Mouse (Mus musculus) cerebellum, adult 11 months (tissue): Measurements from ENCODE around the gene Lrrc8c.

Source experiments
- DNase-seq: peaks from one replicate; pipeline ENCODE4 v3.0.0; 2022

The Lrrc8c gene

DNA sequence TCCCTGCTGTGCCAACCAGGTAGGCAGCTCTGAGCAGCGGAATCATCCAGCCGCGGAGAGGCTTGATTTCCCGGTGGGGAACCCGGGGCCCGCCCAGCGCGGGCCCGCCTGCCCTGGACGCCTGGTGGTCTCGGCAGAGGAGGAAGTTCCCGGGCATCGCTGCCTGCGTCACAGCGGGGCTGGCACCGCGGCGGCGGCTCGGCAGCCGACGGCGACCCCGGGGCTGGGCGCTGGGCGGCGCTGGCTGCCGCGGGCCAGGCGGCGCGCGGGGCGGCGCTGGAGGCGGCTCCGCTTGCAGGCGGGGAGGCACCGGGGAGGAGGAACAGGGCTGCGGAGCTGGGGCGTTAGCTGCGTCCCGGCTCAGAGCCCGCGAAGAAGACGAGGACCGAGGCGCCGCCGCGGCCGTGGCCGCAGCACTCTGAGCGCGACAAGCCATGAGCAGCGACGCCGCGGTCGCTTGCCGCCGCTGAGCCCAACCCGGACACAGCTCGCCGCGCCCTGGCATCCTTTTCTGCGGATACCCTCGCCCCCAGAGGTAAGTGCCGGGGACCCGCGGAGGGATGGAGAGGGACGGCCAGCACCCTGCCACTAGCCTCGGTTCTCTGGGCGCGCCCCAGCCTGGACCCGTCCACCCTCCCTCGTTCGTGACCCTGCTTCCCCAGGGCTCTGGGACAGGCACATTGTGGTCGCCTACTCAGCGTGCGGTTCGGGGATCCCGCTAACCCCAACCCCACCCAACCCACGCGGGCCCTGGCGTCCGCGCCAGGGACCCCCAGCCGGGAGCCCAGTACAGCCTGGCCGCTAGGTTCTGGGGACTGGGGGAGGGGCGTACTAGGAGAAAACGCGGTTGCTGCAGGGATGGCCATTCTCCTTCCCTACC, at the start of gene Lrrc8c:
Gene Lrrc8c (plus strand): TSS at position 293 of the 880 bp plus-strand sequence.
- DNase-seq, result peak; percentile 51

DNA sequence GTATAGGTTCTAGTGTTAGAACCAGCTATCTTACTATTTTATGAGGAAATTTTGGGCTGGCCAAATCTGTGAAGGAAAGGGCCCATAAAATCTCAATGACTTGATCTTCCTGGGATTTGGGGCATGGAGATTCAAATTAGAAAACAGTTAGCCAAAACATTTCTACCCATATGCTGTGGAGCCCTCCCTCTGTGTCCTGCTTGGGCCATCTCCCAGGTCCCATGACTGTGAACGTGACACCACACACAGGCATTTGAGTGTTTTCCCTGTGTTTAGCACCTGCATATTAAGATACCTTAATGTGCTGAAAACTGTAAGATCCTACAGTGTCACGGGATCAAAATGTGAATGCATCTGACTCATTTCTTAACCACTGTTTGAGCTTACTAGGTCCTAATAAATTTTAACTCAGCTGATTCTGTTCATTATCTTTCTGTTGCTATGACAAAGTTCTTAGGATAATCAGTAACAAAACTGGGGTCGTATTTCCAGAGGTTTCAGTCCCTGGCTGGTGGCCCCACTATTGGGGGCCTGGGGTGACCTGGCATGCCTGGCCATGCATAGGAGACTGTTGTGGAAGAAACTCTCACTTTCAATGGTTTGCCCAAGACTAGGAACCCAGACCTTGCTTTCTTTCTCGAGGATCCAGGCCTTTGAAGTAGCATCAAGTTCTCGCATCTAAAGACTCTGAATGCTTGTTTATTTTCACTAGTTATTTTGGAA, 46.0 kb upstream of the Lrrc8c start:
- no peak for DNase-seq

DNA sequence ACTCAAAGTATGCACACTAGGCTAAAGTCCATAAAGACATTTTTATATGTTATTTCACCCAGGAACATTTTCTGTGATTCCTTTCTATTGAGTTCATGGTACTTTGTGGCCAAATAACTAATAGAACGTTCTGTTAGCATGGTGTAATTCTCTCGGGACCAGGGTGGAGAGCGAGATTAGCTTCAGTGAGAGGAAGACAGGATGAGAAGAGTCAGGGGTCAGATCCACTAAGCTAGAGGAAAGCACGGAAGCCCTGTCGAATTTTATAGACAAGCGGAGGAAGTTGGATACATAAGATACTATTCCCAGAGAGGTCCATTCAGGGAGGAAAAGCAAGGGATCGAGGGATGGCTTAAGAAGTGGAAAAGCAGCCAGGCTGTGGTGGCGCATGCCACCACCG, 41.7 kb upstream of the Lrrc8c start:
- DNase-seq, result no peak

DNA sequence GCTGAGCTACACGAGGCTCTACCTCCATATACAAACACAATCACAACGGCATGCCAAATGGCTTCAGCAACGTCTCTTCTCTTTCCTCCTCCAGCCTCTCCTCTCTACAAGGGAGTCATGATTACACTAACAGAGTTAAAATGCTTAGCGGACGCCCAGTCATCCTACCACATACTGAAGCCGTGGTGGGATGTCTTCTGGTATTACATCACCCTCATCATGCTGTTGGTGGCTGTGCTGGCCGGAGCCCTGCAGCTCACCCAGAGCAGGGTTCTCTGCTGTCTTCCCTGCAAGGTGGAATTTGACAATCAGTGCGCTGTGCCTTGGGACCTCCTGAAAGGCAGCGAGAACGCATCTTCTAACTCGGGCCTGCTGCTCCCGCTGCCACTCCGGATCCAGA, 39.5 kb upstream of the Lrrc8c start:
- no peak for DNase-seq

DNA sequence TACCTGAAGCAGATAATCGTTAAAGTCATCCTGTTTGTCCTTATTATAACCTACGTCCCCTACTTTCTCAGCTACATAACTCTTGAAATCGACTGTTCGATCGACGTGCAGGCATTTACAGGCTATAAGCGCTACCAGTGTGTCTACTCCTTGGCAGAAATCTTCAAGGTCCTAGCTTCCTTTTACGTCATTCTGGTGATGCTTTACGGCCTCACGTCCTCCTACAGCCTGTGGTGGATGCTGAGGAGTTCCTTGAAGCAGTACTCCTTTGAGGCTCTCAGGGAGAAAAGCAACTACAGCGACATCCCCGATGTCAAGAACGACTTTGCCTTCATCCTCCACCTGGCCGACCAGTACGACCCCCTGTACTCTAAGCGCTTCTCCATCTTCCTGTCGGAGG, 38.6 kb upstream of the Lrrc8c start:
- no peak for DNase-seq

DNA sequence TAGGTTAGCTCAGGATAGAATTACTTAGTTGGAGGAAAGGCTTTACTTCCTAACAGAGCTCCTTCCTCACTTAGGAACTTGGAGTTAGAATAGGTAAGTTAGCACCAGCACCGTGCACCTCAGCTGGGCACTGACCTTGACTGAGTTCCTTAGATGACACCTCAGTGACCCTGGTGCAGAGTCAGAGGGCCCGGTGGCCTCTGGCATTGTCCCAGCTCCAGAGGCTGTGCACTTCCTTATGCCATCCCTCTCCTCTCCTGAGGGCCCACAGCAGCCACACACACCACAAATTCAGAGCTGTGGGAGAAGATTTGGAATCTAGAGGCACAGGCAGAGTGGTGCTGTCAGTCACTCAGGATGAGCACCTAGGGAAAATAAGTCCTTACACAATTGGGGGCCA, 35.6 kb upstream of the Lrrc8c start:
- DNase-seq, result no peak

DNA sequence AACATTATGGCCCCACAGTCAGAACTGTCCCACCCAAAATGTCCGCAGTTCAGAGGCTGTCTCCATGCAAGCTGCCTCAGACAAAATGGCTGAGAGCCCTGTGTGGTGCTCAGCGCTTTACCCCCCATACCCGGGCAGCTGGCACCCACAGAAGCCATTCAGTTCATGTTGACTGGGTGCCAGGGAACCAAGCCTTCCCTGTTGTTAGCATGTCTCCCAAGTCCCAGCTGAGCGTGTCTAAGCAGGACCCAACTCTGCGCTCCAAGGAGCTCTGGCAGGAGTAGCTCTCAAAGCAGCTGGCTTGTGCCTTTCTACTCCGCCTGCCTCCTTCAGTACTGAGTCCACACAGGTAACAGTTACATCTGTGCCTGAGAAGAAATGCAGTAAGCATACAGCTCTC, 34.9 kb upstream of the Lrrc8c start:
- DNase-seq, result no peak

DNA sequence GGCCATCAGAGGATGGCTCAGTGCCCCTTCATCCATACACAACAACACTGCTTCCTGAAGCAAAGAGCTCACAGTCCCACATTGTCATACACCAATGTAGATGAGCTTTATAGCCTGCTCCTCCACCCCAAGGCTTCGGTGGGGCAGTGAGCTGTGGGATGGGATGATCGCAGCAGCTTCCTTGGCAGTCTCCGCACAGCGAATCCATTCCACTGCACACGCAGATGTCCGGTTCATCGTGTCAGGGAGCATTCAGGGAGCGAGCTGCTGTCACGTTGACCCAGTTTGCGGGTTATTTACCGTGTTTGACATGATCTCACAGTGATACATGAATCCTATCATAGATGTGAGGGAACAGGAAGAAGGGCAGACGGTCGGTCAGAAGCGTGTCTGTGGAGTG, 34.3 kb upstream of the Lrrc8c start:
- no peak for DNase-seq

DNA sequence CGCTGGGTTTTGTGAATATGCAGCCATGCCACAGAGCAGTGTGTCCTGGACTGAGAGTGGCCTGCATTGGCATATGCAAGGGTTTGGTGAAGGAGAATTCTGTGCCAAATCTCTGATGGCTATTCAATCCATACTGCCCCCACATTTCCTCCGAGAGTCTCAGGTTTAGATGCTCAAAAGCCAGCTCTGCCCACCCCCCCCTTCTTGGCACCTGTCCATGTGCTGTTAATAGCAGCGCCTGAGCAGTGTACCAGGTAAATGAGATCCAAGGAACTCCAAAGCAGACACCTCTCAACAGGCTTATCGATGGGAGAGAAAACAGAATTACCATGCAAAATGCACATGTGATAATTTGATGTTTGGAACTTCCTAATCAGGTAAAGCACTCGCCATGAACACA, 29.0 kb upstream of the Lrrc8c start:
- no peak for DNase-seq

DNA sequence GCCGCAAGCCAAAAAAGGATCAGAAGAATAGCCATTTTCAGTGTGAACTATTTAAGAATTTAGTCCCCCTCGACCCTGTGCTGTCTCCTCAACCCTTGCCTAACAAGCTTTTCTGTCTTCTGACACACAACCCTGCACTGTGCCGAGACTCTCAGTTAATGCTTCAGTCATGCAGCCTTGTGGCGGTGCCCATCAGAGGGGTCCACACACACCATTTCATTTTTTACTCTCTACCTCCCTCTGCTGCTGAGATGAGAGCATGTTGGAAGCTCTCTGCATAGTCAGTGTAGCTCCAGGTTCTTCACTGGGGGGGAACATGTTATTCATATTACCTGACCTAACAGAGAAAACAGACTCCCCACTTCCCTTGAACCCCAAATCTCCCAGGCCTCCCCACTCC, 27.8 kb upstream of the Lrrc8c start:
- no peak for DNase-seq

DNA sequence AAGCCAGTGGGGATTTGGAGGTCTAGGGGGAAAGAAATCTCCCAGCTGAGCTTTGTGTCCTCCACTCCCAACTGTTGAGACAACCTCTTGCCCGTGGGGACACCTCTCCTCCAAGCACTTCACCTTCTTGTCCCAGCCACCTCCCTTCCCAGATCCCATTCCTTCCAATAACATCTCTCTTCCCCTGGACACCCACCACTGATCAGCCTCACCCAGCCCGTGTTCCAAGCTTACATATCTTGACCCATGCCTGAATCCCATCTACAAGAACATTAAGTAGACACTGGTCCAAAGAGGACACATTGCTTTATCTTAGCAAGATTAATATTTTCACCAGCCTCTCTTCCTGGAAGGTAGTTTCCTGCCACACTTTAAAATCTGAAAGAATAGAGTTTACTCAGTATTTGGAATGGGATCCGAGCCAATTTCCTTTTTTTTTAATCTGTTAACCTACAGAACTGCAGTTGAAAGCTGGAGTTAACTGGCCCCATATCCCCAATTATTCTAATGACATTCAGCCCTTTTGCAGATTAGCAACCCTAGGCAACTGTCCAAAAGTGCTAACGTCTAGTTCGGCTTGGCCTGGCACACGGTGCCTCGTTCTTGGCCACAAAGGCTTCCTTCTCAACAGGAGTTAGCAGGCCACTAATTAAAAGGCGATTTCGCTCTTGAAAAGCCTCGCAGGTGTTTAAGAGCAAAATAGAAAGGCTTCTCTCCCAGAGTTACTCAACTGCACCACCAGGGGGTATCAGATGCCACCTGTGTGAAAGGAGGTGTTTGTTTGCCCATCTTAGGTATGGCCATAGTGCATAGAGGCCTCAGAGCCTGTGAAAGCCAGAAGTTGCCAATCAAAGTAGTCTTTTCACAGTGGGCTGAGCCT, 26.6 kb upstream of the Lrrc8c start:
- DNase-seq, result peak; percentile 36

DNA sequence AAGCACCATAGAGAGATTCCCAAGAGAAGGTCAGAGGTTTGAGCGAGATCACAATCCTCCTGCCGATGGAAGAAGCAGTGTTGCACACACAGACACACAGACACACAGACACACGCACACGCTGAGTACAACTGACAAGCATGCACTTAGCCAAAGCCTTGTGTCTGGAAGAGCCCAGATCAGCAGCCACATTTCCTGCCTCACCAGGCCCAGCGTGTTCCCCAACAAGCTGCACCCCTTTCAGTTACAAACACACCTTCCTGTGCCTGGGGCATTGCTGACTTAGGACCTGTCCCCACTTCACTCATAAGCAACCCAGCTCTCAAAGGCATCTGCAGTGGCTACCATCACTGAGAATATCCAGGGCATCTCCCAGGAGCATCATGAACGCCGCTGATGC, 25.8 kb upstream of the Lrrc8c start:
- DNase-seq, result no peak

DNA sequence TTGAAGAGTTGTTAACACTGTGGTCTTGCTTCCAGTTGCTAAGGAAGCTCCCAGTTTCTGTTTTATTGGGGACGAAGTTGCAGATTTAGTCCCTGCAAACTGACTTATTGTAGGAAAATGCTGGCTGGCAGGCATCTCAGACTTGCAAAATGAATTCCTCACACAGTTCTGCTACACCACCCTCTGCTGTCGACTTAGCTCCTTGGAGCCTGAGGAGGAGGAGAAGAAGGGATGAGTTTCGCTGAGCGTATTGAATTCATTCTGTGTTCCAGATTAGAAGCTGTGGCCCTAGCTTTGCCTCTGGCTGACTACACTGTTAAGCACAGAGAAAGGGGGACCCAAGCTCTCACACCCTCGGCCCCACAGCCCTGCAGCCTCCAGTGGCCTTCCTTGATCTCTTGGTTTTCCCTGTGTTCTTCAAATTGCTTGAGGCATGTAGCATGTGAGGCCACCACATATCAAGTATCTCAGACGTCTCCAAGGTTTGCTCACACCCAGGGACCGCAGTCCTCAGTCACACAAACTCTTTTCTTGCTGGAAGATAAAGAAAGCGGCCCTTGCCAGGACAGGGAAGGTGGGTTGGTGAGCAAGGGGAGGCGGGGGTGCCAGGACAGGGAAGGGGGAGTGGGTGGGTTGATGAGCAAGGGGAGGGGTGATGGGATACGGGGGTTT, 24.8 kb upstream of the Lrrc8c start:
- no peak for DNase-seq

DNA sequence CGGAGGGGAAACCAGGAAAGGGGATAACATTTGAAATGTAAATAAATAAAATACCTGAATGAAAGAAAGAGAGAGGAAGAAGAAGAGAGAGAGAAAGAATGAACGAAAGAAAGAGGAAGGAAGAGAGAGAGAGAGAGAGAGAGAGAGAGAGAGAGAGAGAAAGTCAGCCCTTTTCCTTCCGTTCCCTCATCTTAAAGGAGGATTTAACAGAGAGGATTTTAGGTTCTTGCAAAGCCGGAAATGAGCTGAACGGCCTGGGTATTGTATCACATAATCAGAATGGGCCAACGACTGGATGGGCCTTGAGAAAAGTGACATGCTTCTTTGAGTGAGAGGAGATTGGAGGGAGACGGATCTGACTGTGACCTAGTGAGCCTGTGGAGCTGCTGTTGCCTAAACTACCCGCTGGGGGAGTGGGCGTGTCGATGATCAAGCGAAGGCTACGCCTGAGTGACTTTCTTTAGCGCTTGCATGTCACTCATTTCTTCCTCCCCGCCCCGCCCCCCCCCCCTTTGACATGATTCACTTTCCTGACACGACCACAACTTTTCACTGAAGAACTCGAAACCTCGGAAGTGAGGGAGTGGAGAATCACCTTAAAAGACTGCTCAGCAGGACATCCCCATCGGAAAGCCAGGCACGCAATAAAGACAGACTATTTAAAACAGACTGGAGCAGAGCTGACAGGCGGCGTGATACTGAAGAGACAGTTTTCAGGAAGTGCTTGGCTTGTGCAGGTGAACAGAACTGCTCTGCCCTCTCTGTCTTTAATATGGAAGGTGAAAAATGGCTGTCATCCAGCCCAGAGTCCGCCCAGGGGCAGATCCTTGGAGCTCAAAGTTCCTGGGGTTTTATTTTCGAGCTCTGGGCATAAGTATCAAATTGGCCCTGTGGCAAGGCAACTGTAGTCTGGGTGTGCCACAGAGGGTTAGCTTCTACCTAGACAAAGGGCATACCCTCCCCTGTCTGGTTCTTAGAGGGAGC, 24.0 kb upstream of the Lrrc8c start:
- DNase-seq, result no peak

DNA sequence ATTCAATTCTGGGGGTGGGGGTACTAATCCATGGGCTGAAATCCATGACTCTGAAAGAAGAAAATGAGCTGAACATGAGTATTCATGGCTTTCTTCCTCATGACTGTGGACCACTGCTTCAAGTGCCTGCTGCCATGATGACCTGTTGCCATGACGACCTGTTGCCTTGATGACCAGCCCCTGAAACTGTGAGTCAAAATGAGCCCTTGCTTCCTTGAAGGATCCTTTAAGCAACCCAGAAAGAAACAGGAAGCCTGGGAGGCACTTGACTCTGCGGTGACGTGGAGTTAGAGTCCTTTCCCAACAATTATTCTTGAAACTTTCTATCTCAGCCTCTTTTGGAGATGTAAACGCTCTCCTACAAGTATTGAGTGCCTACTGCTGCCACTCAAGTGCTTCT, 23.1 kb upstream of the Lrrc8c start:
- DNase-seq, result no peak

DNA sequence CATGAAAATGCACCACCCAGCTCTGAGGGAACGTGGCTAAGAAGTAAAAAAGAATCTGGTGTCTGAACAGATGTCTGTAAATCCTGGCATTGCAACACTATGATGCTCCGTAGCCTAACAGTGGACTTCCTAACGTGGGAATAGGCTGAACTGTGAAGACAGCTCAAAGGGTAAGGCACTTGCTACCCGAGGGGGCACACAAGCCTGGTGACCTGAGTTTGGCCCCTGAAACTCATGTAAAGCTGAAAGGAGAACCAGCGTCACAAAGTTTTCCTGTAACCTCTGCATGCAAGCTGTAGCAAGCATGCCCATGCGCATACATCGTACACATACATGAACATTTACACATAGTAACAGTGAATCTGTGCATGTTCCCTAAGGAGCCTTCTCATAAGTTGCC, 22.6 kb upstream of the Lrrc8c start:
- no peak for DNase-seq

DNA sequence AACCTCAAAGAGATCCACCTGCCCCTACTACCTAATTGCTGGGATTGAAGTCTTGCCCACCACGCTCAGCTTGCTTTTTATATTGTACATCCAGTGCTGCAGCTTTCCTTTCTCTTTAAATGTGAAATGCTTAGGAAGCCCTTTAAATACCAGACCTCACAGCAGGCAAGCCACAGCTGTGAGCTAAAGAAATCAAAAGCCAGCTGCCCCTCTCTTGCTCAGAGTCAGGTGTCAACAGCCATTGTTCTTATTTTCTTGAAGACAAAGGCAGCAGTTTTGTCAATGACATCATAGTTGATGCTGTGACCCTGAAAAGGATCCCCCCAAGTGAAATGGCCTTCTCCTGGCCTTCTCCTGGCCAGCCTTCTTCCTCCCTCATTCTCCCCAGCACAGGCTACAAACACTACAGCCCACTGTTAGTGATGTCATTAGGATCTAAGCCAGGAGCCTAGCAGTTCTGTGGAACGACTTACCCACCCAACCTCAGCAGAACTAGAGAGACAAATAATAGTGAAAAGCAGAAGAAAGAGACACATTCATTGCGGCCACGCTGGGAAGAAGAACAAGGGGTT, 20.7 kb upstream of the Lrrc8c start:
- no peak for DNase-seq

DNA sequence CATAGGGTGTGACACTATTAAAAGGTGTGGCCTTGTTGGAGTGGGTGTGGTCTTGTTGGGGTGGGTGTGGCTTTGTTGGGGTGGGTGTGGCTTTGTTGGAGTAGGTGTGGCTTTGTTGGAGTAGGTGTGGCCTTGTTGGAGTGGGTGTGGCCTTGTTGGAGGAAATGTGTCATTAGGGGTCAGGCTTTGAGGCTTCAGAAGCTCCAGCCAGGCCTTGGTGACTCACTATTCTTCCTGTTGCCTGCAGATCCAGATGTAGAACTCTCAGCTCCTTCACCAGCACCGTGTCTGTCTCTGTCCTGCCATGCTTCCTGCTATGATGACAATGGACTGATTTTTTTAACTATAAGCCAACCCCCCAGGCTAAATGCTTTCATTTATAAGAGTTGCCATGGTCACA, 19.8 kb upstream of the Lrrc8c start:
- DNase-seq, result no peak

DNA sequence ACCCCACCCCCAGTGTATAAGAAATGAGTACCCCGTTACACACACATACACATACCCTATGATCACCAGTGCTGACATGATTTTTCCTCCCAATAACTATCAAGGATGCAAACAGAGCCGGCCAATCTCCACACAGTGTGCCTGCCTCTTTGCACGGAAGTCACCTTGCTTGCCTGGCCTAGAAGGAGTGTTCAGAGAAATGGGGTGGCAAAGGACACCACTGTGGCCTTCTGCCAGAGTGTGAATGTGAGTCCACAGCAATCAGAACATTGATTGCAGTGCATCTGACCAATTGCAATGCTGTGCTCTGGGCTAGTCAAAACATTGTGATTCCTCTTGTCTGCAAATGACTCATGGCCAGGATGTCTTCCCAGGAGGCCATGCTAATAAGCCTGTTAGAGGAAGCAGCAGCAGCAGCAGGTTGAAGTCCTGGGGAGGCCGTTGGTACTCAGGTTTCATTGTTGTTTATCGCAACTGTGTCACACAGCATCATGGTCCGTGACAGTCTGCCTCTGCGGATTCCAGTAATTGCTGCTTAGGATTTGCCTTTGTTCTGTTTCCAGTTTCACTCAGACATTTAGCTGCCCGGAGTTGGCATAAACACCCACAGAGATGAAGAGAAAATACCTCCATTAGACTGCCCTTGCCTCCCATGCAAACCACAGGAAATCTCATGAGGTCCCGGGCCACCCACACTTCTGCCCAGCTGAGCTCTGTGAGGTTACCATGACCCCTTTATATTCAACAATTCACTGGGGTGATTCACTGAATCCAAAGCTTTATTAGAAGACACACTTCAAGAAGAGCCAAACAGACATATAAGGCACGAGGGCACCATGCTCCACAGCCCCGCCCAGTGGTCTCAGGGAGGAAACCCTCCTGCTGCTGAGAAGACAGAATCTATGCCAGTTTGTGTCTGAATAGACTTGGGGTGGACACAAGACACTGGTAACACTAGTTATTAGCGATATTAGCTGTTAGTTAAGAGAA, 18.8 kb upstream of the Lrrc8c start:
- DNase-seq, result no peak

DNA sequence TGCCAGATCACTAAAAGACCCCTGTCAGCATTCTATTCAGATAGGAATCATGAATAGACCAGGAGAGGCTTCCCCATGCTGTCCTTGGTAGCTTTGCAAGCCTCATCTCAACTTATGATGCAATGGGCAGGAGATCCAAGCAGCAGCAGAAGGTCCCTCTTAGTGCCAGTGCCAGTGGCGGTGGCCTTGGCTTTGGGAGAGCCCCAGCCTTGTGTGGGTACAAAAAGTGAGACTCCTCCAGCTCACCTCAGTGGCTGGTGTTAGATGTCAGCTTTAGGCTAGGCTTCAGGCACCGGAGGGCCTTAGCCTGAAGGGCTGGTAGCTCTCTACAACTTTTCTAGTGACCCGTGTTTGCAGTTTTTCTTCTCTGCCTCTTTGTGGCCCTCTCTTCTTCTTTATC, 18.1 kb upstream of the Lrrc8c start:
- DNase-seq, result no peak
